Mouse (Mus musculus) small intestine, adult 2 months (tissue): ENCODE results near the gene Pramel7. TPM values are rescaled to one million over a fixed set of nuclear protein-coding genes. Genes with fewer than 3 reads are reported as not detected.

Experiments used
- H3K27ac ChIP-seq: fragments of 200-500 bp; 2 replicates; pipeline ENCODE4 v1.5.1; 2012; ENCODE audit warnings: low read depth, low read length, control low read depth, inconsistent platforms; ENCODE audit not compliant: insufficient read depth
- H3K27me3 ChIP-seq: fragments of 200-500 bp; 2 replicates; pipeline ENCODE4 v1.6.1; 2012; ENCODE audit warnings: mild to moderate bottlenecking, moderate library complexity, low read length, inconsistent platforms; ENCODE audit not compliant: control insufficient read depth, insufficient read depth
- H3K36me3 ChIP-seq: fragments of 200-500 bp; 2 replicates; pipeline ENCODE4 v1.6.1; 2012; ENCODE audit warnings: mild to moderate bottlenecking, low read length, control low read depth, inconsistent platforms; ENCODE audit not compliant: control insufficient read depth, insufficient read depth
- H3K4me1 ChIP-seq: fragments of 200-500 bp; 2 replicates; pipeline ENCODE4 v1.6.1; 2012; ENCODE audit warnings: low read length, inconsistent platforms, mixed read lengths; ENCODE audit not compliant: control insufficient read depth, insufficient read depth, insufficient read length
- H3K4me3 ChIP-seq: fragments of 200-500 bp; 2 replicates; pipeline ENCODE4 v1.5.1; 2012; ENCODE audit warnings: low read depth, mild to moderate bottlenecking, control low read depth, inconsistent platforms, low read length, moderate library complexity
- CTCF ChIP-seq: fragments of 200-500 bp; IDR thresholded peaks from 2 replicates; pipeline ENCODE4 v1.5.1; 2012; ENCODE audit warnings: low read depth, mild to moderate bottlenecking, control low read depth, inconsistent platforms, low read length, moderate library complexity, mixed read lengths; ENCODE audit not compliant: insufficient replicate concordance, insufficient read length; ENCODE audit errors: extremely low read depth
- POLR2A ChIP-seq: fragments of 200-500 bp; IDR thresholded peaks from 2 replicates; pipeline ENCODE4 v1.6.1; 2012; ENCODE audit warnings: low read depth, mild to moderate bottlenecking, control low read depth, inconsistent platforms, low read length, moderate library complexity
- polyA plus RNA-seq: library from polyadenylated mRNA; depleted of rRNA; stranded (reverse); fragments of >200 nt; gene quantifications from 2 replicates; pipeline ENCODE4 v1.2.3, GENCODE M21; 2012; rRNA removed

The Pramel7 gene
- polyA plus RNA-seq, 1 experiment = not detected

DNA sequence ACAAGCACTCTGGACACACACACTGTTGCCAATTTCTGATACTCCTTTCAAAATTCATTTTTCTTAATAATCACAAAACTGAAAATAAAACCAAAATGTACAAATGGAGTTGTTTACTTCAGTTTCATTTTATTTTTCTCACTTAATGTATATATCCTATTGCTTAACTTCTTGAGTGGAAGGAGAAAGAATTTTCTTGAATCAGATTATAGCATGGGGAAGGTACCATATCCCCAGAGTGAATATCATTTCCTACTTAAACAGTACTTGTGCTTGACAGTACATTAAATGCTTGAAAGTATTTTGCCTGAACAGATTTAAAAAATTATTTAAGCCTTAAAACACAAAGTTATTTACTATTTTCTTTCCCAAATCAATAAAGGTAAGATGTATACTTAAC is 43.2 kb downstream of the Pramel7 start, which contains the start of gene Olfr1126:
Gene Olfr1126, plus strand, starts transcription at position 301 of the 400 bp plus-strand sequence.
- Histone ChIP-seq H3K4me1 (no peaks in the 10 kb centered on the region), H3K27ac (no peak within 1 kb of the TSS), H3K36me3 (no peaks in the 10 kb centered on the region), H3K4me3 (no peak within 1 kb of the TSS), H3K27me3 (no peaks in the 10 kb centered on the region)
- TF ChIP-seq CTCF (no peak), POLR2A (no peak)

Other genes starting within 250 kb of the Pramel7 start
- gene Olfr1115, start 249.1 kb downstream of the Pramel7 start, polyA plus RNA-seq = not detected in 2 replicates
- not detected in 2 replicates for gene Olfr1116, start 229.6 kb downstream of the Pramel7 start, polyA plus RNA-seq
- gene Olfr1118, start 189.5 kb downstream of the Pramel7 start, polyA plus RNA-seq = not detected in 2 replicates
- not detected in 2 replicates for gene Olfr1120, start 142.3 kb downstream of the Pramel7 start, polyA plus RNA-seq
- not detected in 2 replicates for gene Olfr1121, start 127.2 kb downstream of the Pramel7 start, polyA plus RNA-seq
- gene Olfr1122, start 111.2 kb downstream of the Pramel7 start, polyA plus RNA-seq = not detected in 2 replicates
- gene Olfr1123, start 80.5 kb downstream of the Pramel7 start, polyA plus RNA-seq = not detected in 2 replicates
- not detected in 2 replicates for gene Olfr1124, start 66.8 kb downstream of the Pramel7 start, polyA plus RNA-seq
- gene Olfr1126, start 43.1 kb downstream of the Pramel7 start, polyA plus RNA-seq = not detected in 2 replicates
- gene Pramel6, start 9.5 kb upstream of the Pramel7 start, polyA plus RNA-seq = not detected in 2 replicates
- not detected in 2 replicates for gene Olfr153, start 34.7 kb upstream of the Pramel7 start, polyA plus RNA-seq
- not detected in 2 replicates for gene Olfr1128, start 48.4 kb upstream of the Pramel7 start, polyA plus RNA-seq
- gene Olfr1129, start 76.8 kb upstream of the Pramel7 start, polyA plus RNA-seq = not detected in 2 replicates
- gene Olfr1130, start 109.1 kb upstream of the Pramel7 start, polyA plus RNA-seq = not detected in 2 replicates
- gene Olfr1131, start 130.0 kb upstream of the Pramel7 start, polyA plus RNA-seq = not detected in 2 replicates
- gene Olfr1132, start 140.4 kb upstream of the Pramel7 start, polyA plus RNA-seq = not detected in 2 replicates
- gene Olfr1133, start 150.3 kb upstream of the Pramel7 start, polyA plus RNA-seq = not detected in 2 replicates
- gene Olfr1134, start 161.4 kb upstream of the Pramel7 start, polyA plus RNA-seq = not detected in 2 replicates
- not detected in 2 replicates for gene Olfr1135, start 176.6 kb upstream of the Pramel7 start, polyA plus RNA-seq
- not detected in 2 replicates for gene Olfr1136, start 196.9 kb upstream of the Pramel7 start, polyA plus RNA-seq
- not detected in 2 replicates for gene Olfr1137, start 216.1 kb upstream of the Pramel7 start, polyA plus RNA-seq
- not detected in 2 replicates for gene Olfr1138, start 242.9 kb upstream of the Pramel7 start, polyA plus RNA-seq
- not detected in 2 replicates for gene Olfr1140, start 246.7 kb upstream of the Pramel7 start, polyA plus RNA-seq